8 mouse cellular contexts compared by ENCODE assay signal in the genomic region with DNA sequence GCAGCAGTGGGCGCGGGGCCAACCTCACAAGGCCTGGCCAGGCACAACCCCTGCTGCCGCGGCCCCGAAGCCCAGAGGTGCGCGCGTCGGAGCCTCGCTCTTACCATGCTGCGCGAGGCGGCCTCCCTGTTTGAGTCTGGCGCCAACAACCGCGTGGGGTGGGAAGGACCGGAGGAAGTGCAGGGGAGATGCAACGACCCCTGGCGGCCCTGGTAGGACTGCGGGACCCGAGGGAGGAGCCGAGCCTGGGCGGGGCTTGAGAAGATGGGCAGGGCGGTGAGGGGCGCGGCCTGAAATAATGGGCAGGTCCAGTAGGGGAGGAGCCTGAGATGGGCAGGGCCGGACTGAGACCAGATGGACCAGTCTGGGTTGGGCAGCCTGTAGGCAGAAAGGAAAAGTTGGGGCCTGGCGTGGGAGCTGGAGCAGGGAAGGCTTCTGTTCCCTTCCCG. TPM values are rescaled to one million over a fixed set of nuclear protein-coding genes. Genes with fewer than 3 reads are reported as not detected.
DNase-seq lines count a peak whose midpoint lies in the region; ATAC-seq lines count a peak whose summit lies in the region.

A gene (minus strand): TSS at position 229 of the 449 bp plus-strand sequence.

- peak; percentile 99 for DNase-seq in adipocyte (ENCODE audit: low spot score)
- DNase-seq in embryo, embryonic 10 days (ENCODE audit: low spot score): peak; percentile 99
- DNase-seq in gastrocnemius, postnatal 10 days: peak; percentile 99
- DNase-seq in induced T-regulatory cell, adult 2 months (ENCODE audit: low read depth): peak; percentile 97
- DNase-seq in left cerebral cortex, adult 9 months (ENCODE audit: low spot score in 2 of 2): peak; percentile 85 to 97
- peak; percentile 98 for DNase-seq in right cerebral cortex, postnatal 14 days
- peak; percentile 99 for DNase-seq in urinary bladder, postnatal 36 days (ENCODE audit: low spot score in 2 of 2)

- peak; percentile 98 for ATAC-seq in megakaryocyte progenitor cell, adult 5-6 weeks (replicated peaks; ENCODE audit: poor library complexity)

RNA-seq across cellular contexts. Expression of the gene that starts here (rescaled TPM):
- total RNA-seq in gastrocnemius, postnatal 10 days (2021): 1 to 10 TPM; 8.1 to 8.5 TPM
- total RNA-seq in megakaryocyte progenitor cell, adult 5-6 weeks (2015): 34.4 and 37.2 TPM in 2 replicates
- 38.1 and 43.0 TPM in 2 replicates for total RNA-seq in megakaryocyte progenitor cell, adult 5-6 weeks (2017)

Comparison
In these comparisons a context has a peak if more than half of its experiments do, and no peak if none do; other contexts are left out.
1. Peak in every context shown above with its lines: DNase-seq and ATAC-seq.